Mouse (Mus musculus) lung, adult 2 months (tissue): Measurements from ENCODE around the gene Zkscan6.

Source experiments
- CTCF ChIP-seq: fragments of 200-500 bp; IDR thresholded peaks from 2 replicates; pipeline ENCODE4 v1.5.1; 2011; ENCODE audit warnings: mild to moderate bottlenecking, low read length, control low read depth; ENCODE audit not compliant: insufficient read depth
- POLR2A ChIP-seq: fragments of 200-500 bp; IDR thresholded peaks from 2 replicates; pipeline ENCODE4 v1.6.1; 2011; ENCODE audit warnings: low read depth, mild to moderate bottlenecking, control low read depth, low read length, borderline replicate concordance; ENCODE audit errors: extremely low read depth

GRCm38 (mm10) chr11:65773535-65773934 lies 33.4 kb upstream of the Zkscan6 start:
- TF ChIP-seq POLR2A (no peak), CTCF (no peak)
